Mouse (Mus musculus): ENCODE results near the gene Ttf2.

DNA sequence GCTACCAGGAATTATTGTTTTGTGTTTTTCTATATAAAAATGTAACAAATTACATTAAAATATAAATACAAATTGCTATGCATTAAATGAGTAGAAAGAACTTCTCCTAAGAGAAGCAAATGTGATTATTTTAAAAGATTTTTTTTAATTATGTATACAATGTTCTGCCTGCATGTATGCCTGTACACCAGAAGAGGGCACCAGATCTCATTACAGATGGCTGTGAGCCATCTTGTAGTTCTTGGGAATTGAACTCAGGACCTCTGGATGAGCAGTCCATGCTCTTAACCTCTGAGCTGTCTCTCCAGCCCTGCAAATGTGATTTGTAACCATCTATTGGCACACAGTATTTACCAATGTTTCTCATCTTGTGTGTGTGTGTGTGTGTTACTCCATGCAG, 14.8 kb downstream of the Ttf2 start:
- TF ChIP-seq CTCF (IDR thresholded peaks at IDR 0.05; ENCODE audit: low read depth) (peak; percentile 43), EP300 (IDR thresholded peaks at IDR 0.05; ENCODE audit: low read depth) (no peak)

Measured in liver, postnatal 0 days (tissue).